Mouse (Mus musculus) heart, adult 11 months (tissue): ENCODE data around the gene Slc4a10.
"Not testable (repeated sequence)": the region's sequence is repeated elsewhere in the genome, so short reads cannot be mapped to it uniquely, and the experiment has no call there.

Experiments used
- DNase-seq: peaks from one replicate; pipeline ENCODE4 v3.0.0; 2022

The Slc4a10 gene

DNA sequence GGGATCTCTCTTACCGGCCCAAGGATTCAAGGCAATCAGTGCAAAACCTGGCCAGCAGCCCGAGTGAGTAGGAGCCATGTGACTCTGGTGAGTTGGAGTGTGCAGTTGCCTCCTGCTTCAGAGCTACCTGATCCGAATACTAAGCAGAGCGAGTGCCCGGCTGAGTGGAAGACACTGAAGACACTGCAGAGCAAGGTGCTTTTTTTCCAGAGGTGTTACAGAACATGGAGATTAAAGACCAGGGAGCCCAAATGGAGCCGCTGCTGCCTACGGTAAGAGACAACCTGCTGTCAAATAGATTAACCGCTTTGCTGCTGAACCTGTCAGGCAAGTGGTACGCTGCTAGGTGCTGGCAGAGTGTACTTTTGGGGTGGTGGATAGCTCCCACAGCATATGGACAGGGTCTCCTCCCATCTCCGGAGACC is at the start of gene Slc4a10:
Gene Slc4a10 (plus strand): TSS at position 42 of the 425 bp plus-strand sequence.
- DNase-seq = no peak

DNA sequence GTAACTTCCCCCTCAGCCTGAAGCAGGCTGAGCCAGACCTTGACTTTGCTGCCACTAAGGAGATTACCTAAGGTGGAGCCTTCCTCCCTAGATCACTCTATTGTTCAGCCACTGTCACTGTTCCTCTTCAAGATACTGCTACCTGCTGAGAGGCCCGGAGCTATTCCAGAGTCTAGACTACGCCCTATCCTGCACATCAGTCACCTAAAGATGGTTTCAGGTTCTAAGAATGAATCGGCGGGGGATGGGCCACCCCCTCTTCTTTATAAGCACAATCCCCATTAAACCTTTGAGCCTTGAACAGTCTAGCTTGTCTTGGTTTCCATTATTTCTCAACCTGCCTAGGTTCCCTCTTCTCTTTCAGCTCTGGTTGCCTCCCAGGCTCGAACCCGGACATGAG is 45.0 kb upstream of the Slc4a10 start:
- not testable (repeated sequence) for DNase-seq

DNA sequence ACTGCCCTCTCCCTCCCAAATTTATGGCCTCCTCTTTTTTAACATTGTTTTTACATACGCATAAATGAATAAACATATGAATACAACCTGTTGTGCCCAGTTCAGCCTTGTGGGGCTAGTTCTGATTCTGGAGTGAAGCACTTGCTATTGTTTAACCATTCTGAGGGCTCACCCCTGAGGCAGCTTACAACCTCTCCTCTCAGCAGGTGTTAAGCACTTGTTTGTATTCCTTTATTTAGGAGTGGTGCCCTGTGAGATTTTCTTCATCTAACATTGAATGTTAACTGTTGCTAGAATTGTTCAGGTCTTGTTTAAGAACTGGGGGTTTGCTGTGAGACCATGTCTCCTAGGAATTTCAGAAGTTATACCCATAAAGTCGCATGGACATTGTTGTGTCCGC is 28.1 kb upstream of the Slc4a10 start:
- no peak for DNase-seq

DNA sequence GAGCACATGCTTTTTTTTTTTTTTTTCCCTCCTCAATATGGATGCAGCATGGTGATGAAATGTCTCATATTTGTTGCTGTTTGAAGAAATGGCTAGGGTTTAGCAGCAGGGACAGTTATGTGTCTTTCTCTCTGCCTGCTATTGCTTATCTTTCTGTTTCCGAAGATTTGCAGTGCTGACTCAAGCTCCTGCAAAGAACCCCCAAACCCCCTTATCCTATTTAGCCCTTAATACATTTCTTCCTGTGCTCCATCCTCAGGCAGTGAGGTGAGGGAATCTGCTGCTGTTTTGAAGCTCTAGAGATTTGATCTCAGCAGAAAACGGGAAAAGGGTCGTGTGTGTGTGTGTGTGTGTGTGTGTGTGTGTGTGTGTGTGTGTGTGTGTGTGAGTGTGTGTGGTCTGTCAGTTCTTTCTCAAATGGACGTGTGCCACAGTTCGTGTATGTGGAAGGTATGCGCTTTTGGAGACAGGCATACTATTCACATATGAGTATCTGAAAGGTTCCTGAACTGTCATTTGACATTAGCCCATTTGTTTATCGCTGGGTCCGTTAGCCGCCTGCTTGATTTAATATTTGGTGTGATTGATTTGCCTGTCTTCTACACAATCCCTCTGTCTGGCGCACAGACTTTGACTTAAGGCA is 720 bp downstream of the Slc4a10 start:
- no peak for DNase-seq

DNA sequence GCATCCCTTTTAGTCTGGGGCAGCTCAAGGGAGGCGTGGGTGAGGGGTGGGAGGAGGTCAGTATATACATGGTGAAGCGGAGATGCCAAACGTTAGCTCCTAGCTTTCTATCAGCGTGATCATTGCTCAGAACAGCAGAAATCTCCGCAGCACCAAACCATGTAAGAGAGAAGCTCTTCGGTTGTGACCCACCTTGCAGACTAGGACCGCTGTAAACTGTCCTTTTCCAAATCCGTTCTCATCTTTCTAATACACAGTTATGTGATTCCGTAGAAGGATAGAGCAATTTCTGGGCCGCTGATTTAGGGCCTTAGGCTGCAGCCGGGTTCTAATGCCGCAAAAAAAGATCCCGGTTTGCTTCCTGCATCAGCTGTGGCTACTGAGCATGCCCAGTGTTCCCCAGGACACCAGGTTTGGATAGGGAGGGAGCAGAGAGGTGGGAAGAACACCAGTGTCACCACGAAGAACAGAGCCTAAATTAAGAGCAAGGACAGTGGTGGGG is 1.3 kb downstream of the Slc4a10 start:
- no peak for DNase-seq

DNA sequence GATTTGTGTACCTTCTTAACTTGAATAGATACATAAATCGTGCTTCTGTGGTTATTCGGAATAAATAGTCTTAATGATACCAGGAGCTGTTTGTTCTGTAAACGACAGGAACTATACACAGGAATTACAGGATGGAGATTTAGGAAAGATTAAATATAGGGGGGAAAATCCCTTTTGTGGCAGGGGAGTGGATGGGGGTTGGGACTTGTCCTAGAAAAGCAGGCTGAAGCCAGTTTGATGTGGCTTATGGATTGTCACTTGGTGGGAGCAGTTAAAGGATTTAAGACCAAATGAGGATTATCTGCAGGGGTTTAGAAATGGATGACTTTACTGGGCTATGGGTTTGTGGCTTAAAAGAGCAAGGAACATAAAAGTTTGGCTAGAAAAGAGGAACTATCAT is 1.9 kb downstream of the Slc4a10 start:
- no peak for DNase-seq

DNA sequence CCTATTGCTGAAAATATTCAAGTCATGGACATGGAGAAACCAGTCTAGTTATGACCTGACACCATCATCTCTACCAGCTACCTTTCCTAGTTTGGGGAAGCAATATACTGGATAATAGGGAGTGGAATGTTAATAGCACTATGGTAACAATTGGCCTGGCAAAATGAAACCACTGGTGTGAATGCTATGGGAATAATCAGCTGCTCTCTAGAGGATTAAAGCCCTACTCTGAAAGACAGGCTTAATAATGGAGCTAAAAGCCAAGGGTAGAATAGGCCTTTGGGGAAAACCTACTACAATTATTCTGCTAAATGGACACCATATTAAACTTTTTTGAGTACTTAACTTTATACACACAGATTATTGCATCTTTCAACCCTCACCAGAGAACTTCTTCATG is 30.2 kb downstream of the Slc4a10 start:
- DNase-seq = no peak

DNA sequence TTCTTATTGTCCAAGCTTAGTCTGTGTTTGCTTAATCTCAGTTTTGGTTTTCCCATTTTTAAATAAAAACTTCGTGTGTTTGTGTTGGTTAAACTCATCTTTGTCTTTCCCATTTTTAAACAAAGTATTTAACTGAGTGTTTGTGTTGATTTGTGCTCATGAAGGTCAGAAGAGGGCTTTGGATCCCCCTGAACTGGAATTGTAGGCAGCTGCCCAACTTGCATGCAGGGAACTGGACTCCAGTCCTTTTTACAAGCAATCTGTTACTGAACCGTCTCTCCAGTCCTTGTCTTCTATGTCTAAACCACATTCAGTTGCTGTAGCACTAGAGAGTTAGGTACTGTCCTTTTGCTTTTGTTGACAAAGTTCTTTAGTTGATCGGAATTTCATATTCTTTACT is 41.3 kb downstream of the Slc4a10 start:
- no peak for DNase-seq

DNA sequence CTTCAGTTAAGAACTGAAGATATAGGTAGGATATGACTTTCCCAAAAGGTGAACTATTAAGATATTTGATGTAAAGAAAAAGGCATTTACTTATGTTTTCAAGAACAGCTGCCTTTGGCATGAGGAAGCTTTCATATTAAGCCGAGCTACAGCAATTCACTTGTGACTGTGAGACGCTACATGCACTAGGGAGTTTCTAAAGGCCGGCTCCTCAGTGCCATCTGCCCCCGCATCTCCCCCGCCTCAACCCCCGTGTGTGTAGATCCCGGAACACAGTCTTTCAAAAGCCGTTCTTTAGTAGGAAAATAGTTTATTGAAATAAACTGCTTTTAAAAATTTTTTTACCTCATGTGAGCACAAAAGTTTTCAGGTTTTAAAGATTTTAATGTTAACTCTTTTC is 42.5 kb downstream of the Slc4a10 start:
- no peak for DNase-seq

DNA sequence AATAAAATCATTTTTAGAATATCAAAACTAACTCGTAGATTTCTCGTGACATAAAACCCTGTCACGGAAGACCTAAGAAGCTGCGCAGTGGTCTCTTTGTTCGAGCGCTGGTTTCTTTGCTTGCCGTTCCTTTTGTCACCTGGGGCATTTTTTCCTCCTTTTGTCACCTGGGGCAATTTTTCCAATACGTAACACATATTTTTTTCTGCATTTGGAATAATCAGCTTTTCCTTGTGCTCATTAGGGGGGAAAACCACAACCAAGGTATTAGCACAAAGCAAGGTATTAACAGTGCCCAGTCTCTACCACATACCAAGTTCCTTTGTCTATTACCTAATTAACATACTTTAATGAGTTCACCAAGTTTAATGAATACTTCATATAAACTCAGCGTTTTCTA is 42.9 kb downstream of the Slc4a10 start:
- no peak for DNase-seq

DNA sequence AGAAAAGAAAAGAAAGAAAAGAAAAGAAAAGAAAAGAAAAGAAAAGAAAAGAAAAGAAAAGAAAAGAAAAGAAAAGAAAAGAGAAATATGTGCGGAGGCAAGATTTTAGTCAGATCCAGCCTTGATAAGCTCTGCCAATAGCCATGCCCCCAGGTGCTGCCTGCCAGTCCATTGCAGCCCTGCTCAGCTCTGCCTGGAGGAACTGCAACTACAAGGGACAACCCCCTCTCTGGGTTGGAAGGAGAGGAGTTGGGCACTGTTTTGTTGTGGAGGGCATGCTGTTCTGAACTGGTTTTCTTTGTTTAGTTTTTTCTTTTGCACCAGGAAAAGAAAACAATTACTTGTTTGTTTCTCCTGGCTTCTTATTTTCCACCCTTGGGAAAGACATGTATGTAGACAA is 54.3 kb downstream of the Slc4a10 start:
- DNase-seq = no peak

DNA sequence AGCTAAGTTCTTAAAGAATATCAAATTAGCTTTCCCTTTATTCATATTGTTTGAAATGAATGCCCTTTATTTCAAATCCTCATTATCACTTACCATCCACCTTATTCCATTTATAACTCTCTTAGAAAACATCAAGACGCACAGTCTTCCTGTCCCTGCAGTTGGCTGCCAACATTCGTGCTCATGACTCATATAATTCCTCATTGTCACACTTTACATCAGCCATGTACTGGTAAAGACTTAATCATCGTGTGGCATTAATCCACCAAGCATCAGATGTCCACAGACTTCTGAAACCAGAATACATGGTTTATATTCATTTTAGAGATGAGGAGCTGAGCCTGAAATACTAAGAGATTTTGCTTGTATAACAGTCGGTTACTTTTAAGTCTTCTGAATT is 69.1 kb downstream of the Slc4a10 start:
- no peak for DNase-seq

DNA sequence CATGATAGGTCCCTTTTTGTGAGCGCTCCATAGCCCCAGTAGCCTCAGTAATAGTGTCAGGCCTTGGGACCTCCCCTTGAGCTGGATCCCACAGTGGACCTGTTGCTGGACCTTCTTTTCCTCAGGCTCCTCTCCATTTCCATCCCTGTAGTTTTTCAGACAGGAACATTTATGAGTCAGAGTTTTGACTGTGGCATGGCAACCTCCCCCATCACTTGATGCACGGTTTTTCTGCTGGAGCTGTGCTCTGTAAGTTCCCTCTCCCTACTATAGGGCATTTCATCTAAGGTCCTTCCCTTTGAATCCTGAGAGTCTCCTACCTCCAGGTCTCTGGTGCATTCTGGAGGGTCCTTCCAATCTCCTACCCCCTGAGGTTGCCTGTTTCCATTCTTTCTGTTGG is 83.7 kb downstream of the Slc4a10 start:
- peak; percentile 53 for DNase-seq

DNA sequence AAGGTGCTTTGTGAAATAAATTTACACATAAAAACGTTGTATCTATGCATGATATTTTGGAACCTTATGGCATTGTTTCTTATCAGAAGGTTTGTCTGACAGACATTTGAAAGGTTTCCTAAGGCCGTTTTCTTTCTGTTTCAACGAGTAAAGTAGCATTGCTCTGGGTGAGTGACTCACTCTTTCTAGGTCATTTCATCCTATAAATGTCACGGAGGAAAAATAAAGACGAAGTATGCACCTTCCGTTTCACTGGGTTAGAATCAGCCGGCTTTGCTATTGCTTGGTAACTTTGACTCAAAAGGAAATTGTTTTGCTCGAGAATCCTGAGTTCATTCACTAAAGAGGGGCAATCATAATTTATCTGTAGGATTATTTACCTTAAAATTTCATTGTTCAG is 88.6 kb downstream of the Slc4a10 start:
- no peak for DNase-seq

DNA sequence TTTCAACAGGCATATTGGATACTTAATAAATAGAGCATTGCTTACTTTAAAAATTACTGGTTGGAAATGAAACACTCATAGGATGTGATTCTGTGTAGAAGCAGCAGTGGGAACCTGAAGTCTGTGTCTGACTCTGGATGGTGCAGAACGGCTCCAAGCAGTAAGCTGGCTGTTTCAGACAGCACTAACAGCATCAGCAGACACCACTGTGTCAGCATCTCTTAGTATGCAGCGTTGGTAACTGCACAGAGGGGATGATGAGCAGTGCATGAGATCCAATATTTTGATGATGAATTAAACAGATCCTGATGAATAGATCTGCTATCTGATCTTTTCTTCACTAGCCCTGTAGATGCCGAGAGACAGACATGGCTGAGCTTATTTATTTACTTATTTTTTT is 101.4 kb downstream of the Slc4a10 start:
- DNase-seq = peak; percentile 31

DNA sequence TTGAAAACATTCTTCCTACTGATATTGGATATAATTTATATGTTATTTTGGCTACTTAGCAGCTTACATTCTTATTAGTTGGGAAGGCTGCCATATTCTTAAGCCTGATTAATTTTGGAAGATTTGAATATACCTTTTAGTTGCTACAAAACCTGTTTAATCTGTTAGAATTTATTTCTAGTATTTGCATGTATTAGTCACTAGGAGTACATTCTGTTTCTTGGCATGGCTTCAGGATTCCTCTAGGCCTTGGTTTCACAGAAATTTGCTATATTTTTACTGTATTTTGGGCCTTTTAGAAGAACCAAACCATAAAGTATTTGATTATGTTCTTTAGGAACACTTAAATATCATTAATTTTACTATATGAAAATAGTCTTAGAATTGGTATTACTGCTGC is 103.2 kb downstream of the Slc4a10 start:
- DNase-seq = no peak

DNA sequence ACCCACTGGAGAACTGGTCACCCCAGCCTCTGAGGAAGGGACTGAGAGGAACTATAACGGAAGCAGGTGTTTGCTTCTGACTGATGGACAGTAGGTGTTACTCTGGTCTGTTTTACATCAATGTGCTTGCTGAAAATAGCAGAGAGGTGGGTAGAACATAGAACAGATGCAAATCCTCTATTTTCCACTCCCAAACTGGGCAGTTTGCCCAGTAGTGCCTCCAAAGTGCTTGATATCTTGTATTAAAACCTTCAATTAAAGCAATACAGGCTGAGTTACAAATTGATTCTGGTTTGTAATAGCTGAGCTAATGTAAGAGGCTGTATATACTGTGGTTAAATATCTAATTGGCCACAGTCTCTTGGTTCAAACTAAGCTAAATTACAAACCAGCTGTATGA is 104.6 kb downstream of the Slc4a10 start:
- peak; percentile 23 for DNase-seq

DNA sequence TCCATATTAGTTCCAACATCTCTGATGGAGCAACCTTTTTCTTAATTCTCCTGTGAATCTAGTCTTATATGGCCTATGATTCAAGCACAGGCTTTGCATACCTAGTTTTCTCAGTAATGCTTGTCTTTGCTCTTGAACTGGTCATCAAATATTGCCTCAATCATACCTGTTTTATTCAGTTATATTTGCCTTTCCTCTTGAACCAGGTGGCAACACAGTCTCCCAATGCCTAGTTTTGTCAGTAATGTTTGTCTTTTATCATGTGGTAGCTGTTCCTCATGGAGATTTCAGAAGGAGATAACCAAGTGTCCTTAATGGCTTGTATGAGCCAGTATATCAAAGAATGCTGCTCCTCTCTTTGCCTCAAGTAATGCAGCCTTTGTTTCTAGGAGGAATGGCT is 163.8 kb downstream of the Slc4a10 start:
- no peak for DNase-seq

DNA sequence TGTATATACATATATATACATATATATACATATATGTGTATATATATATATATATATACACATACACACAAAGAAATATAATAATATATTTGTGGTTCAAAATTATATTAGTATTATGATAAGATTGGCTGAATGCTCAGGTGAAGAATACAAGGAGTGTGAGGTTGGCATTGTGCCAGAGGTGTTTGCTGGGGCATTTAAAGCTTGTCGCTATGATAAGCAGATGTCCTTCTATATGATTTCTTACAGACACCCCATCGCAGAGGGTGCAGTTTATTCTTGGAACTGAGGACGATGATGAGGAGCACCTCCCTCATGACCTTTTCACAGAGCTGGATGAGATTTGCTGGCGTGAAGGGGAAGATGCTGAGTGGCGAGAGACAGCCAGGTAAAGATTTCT is 164.8 kb downstream of the Slc4a10 start:
- no peak for DNase-seq

DNA sequence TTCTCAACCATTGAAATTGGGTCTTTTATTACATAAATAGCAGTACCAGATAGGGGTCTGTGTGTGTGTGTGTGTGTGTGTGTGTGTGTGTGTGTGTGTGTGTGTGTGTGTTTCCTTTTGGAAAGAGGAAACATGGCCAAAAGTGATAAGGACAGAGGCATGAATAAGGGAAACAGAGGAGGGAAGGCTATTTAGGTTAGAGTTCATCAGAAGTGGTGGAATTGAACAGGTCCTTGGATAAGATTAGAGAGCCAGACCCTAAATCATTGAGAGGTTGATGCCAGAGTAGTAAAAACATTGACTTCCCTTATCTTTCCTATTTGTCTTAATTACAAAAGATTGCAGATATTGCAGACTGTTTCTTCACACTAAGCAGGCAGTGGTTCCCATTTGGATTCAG is 181.3 kb downstream of the Slc4a10 start:
- no peak for DNase-seq

DNA sequence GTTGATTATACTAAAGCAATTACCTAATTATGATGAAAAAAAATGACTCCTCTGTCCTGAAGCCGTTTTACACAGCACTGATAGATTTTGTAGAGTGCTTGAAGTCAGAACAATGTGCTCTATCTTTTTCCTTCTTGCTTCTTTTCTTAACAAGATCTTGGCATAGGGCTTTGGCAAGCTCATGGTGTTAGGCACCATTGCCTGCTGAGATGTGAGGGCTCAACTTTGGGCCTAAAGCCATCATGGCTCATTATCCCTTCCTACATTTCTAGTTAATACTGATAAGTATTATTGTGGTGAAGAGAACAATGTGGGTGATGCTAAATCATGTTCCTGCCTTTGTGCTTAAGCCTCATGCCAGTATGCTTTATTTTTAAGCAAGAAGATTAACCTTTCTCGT is 185.0 kb downstream of the Slc4a10 start:
- no peak for DNase-seq

DNA sequence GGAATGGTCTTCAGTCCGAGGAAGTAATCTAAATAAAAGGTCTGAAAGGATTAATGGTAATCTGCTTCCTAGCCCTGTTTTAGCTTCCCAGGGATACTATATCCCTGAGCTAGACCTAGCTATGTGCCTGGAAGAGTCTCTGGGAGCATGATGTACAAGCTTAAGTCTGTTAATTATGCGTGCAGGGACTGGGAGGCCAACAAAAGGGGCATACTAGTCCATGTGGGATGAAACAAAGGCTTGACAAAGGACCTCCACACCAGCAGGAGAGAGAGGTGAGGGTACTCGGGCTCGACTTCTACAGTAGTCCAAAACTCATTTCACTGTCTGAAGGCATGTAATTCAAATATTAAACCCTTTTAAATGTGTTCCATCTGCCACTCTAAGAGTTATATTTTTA is 197.9 kb downstream of the Slc4a10 start:
- DNase-seq = no peak

DNA sequence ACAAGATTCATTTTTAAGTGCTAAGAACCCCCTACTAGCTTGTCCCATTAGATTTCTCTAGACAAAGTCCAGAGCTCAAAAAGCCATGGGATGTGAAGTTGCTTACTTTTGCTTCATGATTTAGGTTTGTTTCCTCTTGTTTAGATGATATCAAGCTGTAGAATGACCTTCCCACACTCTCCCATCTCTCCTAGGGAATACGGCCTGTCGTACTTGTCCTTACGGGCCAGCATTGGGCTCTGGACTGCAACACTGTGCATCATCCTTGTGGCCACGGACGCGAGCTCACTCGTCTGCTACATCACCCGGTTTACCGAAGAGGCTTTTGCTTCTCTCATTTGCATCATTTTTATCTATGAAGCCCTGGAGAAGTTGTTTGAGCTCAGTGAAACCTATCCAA is 222.2 kb downstream of the Slc4a10 start:
- DNase-seq = no peak

DNA sequence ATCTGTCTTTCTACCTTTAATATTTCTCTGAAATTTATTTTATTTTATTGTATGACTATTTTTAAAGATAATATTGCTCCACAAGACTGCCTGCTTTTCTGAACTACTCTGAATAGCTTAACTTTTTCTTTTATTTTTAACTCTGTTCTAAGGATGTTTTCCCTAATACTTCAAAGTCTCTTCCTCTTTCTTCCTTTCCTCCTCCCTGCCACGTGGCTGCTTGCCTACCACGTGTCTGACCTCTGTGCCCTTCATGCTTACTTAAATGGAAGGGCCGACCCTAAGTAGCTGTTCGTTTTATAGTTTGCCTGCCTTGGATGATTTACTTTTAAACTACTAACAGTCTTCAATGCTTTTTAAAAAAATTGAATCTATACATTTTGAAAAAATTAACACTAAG is 225.6 kb downstream of the Slc4a10 start:
- DNase-seq = no peak

DNA sequence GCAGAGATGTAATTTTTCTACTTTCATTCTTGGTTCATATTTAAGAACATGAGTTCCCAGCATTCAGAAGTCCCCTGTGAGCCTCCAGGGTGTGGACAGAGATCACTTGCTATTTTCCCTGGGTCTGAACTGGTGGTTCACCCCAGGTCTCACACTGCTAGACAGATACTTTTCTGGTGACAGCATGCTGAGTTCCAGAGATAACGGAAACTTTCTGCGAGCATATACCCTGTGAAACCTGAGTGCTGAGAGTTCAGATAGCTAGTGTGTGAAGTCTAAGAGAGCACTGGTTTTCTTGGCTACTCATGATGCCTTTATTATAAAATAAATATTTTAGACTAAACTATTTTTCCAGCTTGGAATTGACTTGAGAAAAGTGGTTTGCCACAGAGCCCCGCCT is 232.5 kb downstream of the Slc4a10 start:
- no peak for DNase-seq

DNA sequence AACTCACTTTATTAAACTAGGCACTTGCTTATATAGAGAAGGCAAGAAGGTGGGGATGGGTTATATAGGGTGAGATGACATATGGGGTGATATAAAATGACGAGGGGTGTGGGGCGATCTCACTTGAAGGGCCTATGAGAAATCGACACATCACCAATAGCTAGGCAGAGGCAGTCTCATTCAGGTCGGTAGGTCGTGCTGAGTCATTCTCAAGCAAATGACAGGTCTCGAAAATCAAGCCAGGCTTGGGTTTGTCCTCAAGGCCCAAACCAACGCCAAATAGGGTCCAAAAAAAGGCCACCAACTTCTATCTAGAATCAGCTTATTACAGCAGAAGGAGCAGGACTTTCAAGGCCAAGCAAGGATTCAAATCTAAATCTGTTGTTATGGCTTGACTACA is 233.5 kb downstream of the Slc4a10 start:
- DNase-seq = no peak
